Mouse (Mus musculus): ENCODE data around the gene Acad9.

Gene Acad9

GRCm38 (mm10) chr3:36065843-36066651, at the start of gene Acad9:
Gene Acad9 (plus strand): TSS chr3:36065979.
- DNase-seq (ENCODE audit: low spot score in 2 of 2): peak; percentile 89 to 96

DNA sequence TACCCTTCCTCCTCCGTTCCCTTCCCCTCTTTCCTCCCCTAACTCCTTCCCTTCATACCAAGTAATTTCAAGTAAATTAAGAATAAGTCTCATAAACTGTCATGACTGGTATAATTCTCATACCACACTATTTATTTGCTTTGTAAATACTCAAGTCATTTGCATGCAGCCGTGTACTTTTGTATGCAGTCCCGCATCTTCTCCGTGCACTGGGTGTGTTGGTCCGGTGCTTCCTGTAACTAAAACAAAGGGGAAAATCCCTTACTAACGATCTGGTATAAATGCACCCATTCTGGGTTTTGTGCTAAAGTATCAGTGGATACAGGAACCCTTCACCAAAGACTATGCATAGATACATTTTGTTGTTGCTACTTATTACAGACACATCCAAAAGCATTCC, 40.0 kb upstream of the Acad9 start:
- DNase-seq (ENCODE audit: low spot score in 2 of 2): no peak

DNA sequence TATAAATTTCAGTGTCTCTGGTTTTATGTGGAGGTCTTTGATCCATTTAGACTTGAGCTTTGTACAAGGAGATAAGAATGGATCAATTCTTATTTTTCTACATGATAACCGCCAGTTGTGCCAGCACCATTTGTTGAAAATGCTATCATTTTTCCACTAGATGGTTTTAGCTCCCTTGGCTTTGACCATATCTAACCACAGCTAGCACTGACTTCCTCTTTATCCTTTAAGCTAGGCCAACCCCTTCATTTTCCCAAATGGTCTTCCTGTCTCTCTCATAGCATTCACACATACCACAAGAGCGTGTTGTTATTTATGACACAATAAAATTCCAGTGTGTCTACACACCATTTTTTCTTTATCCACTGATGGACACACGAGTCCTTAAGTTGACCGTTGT, 35.8 kb upstream of the Acad9 start:
- no peak for DNase-seq (ENCODE audit: low spot score in 2 of 2)

DNA sequence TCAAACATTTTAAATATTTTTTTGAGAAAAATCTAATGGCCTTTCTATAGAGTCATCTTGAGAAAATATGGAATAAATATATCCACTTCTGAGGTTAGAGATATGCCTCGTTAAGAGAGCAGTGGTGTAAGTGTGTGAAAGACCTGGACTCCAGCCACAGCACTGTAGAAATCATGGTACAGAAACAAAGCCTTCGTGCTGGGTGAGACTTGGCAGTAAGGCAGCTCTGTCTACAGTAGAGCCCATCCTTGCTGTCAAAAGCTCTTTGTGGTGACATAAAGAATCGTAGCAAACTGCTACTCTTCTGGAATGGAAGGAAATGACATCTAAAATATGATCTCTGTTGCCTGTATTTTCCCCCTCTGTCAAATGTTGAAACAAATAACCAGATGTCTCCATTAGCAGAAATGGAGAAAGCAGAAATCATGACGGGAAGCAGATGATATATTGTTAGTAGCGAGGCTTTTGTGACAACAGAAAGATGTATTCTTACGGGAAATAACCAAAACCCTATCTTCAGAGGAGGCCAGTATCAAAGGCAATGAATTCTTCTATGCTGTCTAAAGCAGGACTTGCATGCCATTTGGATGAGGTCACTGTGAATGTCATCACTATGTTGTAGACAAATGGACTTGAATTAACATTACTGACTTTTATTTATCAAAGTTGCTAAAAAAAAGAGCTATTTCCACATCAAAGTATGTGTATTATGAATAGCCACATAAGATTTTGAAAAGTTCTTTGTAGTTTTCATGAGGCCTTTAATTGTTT, 33.9 kb upstream of the Acad9 start:
- DNase-seq (ENCODE audit: low spot score in 2 of 2): no peak

- DNase-seq (ENCODE audit: low spot score in 2 of 2): no peak
Observed at GRCm38 (mm10) chr3:36044520-36044919, 21.3 kb upstream of the Acad9 start.

DNA sequence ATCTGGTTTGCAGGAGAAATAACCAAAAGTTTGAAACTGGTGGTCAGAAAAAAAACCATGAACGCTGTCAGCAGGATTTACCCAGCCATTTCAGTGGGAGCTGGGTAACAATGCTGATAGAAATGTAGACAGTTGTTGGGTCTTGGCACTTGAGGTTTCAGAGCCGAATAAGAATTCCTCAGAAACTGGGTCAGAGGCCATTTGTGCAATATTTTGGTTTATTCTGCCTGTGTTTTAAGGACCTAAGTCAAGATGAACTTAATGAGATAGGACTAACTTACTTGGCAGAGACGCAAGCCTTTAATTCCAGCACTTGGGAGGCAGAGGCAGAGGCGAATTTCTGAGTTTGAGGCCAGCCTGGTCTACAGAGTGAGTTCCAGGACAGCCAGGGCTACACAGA, 20.7 kb upstream of the Acad9 start:
- DNase-seq (ENCODE audit: low spot score in 2 of 2): no peak

DNA sequence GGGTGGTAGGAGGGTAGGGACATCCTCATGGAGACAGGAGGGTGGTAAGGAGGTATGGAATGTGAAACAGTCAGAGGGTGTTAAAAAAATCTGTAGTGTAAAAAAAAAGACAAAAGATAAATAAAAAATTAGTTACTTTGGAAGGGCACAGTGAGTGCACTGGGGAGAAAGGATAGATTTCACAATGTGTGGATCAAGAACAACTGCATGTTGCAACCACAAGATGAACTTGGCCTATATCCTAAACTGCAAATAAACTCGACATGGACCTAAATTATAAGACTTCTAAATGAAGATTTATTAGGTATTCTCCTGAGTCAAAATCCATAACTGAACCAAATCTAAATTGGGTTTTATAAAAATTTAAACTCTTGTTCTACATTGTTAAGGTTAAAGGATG, 16.7 kb upstream of the Acad9 start:
- no peak for DNase-seq (ENCODE audit: low spot score in 2 of 2)

DNA sequence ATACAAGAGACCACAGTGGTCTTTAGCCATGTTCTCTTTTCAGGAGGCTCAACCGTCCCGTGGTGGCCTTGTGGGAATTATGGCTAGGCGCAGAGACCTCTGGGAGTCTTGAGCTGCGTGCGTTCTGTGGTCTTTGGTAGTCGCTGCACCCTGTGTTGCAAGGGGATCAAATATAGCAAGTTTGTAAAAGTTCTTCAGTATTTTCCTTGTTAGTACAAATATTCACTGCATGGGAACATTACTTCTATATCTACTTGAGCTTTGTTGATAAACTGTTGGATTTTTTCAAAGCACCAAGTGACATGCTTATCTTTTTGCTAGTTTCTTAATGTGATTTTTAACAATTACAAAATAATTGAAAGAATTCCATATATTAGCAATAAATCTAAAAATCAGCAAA, 12.3 kb upstream of the Acad9 start, which contains the start of gene Ccdc144b:
Gene Ccdc144b (minus strand): TSS at position 101 of the 400 bp plus-strand sequence.
- no peak for DNase-seq (ENCODE audit: low spot score in 2 of 2)

DNA sequence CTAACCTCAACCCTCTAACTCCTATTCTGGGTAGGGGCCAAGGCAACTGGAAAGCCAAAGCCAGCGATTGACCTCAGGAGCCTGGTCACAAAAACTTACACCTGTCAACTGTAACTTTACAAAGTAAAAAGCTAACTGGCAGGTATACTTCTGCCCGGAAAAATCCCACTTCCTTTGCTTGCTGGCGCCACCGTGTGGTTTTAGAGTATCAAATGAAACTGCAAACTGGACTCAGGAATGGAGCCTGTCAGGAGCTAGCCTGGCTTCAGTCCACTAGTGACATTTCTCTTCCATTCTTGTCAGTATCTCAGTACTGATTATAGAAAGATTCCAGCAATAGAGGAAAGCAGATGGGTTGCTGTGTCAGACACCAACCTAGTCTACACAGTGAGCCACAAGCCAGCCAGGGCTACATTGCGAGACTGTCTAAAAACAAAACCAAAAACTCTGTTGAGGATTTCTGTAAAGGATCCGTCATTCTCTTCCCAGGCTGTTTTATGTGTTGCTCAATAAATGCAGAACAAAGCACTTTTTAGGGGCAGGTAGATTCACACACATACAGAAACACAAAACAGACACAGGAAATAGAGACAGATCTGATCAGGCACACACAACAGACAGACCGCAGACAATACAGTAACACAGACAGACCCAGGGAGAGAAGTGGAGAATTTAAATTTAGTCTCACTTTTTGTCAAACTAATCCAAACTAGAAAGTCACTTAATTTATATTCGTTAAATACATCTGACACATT, 5.5 kb upstream of the Acad9 start:
- DNase-seq (ENCODE audit: low spot score in 2 of 2): peak; percentile 26 to 68

DNA sequence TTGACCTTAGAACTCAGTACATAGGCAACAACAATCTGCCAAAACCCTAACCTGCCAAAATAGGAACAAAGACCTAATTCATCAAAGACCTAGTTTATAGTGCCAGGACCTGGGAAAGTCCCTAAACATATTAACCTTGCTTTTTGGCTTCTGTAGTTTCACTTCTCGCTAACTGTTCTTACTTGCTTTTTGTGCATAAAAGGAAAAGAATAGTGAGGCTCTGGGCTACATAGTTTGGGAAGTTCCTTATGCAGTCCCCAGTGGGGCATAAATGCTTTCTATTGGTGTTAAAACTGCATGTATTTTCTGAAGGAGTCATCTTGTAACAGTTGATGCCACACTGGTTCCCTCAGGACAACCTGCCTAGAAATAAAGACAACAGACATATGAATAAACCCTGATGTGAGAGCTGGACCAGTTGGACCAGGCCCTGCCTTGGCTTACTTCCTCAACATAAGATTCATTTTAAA, 1.2 kb upstream of the Acad9 start:
- DNase-seq (ENCODE audit: low spot score in 2 of 2): no peak

GRCm38 (mm10) chr3:36065166-36065565, 613 bp upstream of the Acad9 start:
- DNase-seq (ENCODE audit: low spot score in 2 of 2): no peak

DNA sequence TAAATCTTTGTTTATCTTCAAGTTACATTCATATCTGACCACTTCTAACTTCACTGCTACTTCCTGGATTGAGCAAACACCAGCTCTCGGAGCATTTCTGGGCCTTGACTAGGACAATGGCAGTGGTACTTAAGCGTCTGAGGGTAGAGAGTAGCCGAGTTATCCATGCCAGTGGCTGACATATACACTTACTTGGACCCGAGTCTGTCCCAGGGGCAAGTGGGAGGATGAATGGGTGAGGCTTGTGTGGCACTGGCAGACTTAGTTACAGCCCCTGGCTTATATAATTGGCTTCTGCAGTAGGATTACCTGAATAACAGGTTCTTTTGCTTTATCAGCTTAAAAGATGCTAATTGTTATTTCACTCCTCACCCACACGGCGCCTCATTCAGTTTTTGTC, 2.0 kb downstream of the Acad9 start:
- DNase-seq (ENCODE audit: low spot score in 2 of 2): no peak

GRCm38 (mm10) chr3:36070436-36070835, 4.7 kb downstream of the Acad9 start:
- no peak for DNase-seq (ENCODE audit: low spot score in 2 of 2)

GRCm38 (mm10) chr3:36071047-36071446, 5.3 kb downstream of the Acad9 start:
- no peak for DNase-seq (ENCODE audit: low spot score in 2 of 2)

DNA sequence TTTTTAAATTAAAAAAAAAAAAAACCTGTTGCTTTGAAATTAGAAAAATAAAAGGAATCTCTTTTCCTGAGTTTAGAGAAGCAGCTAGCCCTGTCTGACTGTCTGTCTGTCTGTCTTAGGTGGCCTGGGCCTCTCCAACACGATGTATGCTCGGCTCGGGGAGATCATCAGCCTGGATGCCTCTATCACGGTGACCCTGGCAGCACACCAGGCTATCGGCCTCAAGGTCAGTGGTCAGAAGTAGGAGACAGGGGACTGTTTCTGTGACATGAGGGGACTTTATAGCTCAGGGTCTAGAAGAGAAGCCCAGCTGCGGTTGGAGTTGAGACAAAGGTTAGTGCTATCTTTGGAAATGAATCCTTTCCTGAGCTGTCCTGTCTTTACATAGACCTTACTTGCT, 8.5 kb downstream of the Acad9 start:
- DNase-seq (ENCODE audit: low spot score in 2 of 2): no peak

- DNase-seq (ENCODE audit: low spot score in 2 of 2): no peak
Observed at GRCm38 (mm10) chr3:36075466-36075865, 9.7 kb downstream of the Acad9 start.

DNA sequence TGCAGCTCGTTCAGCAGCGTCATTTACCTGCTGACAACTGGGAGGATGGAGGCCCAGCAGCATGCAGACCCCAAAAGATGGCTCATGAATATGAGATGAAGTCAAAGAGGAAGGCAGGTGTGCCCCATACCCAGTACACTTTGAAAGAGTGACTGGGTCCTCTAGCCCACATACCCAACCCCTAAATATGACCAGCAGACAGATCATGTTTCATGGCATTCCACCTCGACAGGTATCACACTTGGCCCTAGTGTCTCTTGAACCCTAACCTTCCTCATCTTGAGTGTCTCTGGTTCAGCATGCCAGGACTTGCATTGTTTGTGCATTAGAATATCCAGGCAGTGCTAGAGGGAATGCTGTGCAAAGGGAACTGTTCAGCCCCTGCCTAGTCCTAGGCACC, 11.6 kb downstream of the Acad9 start:
- no peak for DNase-seq (ENCODE audit: low spot score in 2 of 2)

- DNase-seq (ENCODE audit: low spot score in 2 of 2): no peak
Observed at GRCm38 (mm10) chr3:36079886-36080285, 14.1 kb downstream of the Acad9 start.

GRCm38 (mm10) chr3:36080741-36081140, 15.0 kb downstream of the Acad9 start:
- DNase-seq (ENCODE audit: low spot score in 2 of 2): no peak

DNA sequence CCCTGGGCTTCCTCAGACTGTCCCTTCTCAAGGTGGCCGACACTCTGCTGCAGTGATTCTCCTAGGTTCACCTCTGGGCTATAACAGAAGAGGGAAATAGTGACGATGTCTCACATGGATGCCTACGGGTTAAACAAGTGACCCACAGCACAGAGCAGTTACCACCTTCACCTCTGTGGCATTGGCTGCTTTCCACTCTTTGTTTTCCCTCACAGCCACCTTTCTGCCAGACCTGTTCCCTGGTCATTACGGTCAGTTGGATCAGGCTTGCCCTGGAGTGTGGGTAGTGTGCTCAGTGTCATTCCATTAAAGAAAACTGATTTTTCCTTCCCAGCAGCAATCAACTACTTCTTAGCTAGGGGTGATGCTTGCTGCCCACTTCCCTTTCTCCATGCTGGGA, 17.1 kb downstream of the Acad9 start:
- no peak for DNase-seq (ENCODE audit: low spot score in 2 of 2)

GRCm38 (mm10) chr3:36083381-36083780, 17.6 kb downstream of the Acad9 start:
- DNase-seq (ENCODE audit: low spot score in 2 of 2): no peak

DNA sequence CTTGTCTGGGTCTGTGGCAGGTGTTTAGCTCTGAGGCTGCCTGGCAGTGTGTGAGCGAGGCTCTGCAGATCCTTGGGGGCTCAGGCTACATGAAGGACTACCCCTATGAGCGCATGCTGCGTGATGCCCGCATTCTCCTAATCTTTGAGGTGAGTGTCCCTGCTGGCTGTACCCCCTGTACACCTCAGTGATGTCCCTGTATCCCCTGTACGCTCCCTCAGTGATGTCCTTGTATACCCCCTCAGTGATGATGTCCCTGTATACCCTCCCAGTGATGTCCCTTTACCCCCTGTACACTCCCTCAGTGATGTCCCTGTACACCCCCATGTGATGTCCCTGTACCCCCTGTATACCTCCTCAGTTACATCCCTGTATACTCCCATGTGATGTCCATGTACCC, 19.6 kb downstream of the Acad9 start:
- DNase-seq (ENCODE audit: low spot score in 2 of 2): no peak

Data from urinary bladder, postnatal 4 days (tissue).